In genomic region chr13:63682341-63682740, GRCm38 (mm10) we compare ENCODE assay signal across 22 mouse cellular contexts.
DNase-seq lines count a peak whose midpoint lies in the region; ATAC-seq and TF ChIP-seq lines count a peak whose summit lies in the region.
"Had no signal": no experiment of that assay in that cellular context is flagged by ENCODE, and none has a peak within 500 bp of the region (broad histone marks: within the 10 kb centered on the region; RNA-seq: fewer than 3 reads in every experiment).

No protein-coding gene starts in this region.

- no peaks in the 10 kb centered on the region for H3K36me3 ChIP-seq in limb, embryonic 14.5 days (ENCODE audit: control insufficient read depth, insufficient read depth, low read length)
- no peaks in the 10 kb centered on the region for H3K36me3 ChIP-seq in limb, embryonic 10.5 days
- H3K36me3 ChIP-seq: embryonic facial prominence, embryonic 13.5 days; forebrain, embryonic 12.5 days; heart, embryonic 15.5 days; hindbrain, embryonic 13.5 days had no signal

- H3K4me1 ChIP-seq in limb, embryonic 14.5 days (ENCODE audit: control insufficient read depth, insufficient read depth, low read length) = peaks cover 3% of the 10 kb centered on the region
- peaks cover 4% of the 10 kb centered on the region for H3K4me1 ChIP-seq in limb, embryonic 10.5 days
- H3K4me1 ChIP-seq: forebrain, embryonic 12.5 days; hindbrain, embryonic 13.5 days had no signal

- 57% methylated on average over 3 of the region's 4 CpGs for WGBS in limb, embryonic 14.5 days
- 47% methylated on average over 4 of the region's 4 CpGs for WGBS in limb, embryonic 10.5 days
- WGBS in large intestine, adult 2 months = 23% methylated on average over 4 of the region's 4 CpGs

- H3K27me3 ChIP-seq in limb, embryonic 14.5 days (ENCODE audit: control insufficient read depth, insufficient read depth, low read length) = no peaks in the 10 kb centered on the region
- H3K27me3 ChIP-seq in limb, embryonic 10.5 days (ENCODE audit: low read depth, poor library complexity, severe bottlenecking) = no peaks in the 10 kb centered on the region
- H3K27me3 ChIP-seq: embryonic facial prominence, embryonic 13.5 days; forebrain, embryonic 12.5 days; heart, embryonic 15.5 days; hindbrain, embryonic 13.5 days had no signal

- H3K4me2 ChIP-seq in limb, embryonic 14.5 days (replicated peaks; ENCODE audit: low read depth, low read length, severe bottlenecking) = no peak overlapping the region
- H3K4me2 ChIP-seq: embryonic facial prominence, embryonic 13.5 days; forebrain, embryonic 12.5 days; heart, embryonic 11.5 days; heart, embryonic 15.5 days; hindbrain, embryonic 13.5 days had no signal

- TF ChIP-seq POLR2A in limb, embryonic 14.5 days (IDR thresholded peaks at IDR 0.05; ENCODE audit: borderline replicate concordance, extremely low read depth, insufficient read depth, insufficient read length) = no peak

- ATAC-seq in limb, embryonic 14.5 days (ENCODE audit: low FRiP score, low read depth) = no peak
- ATAC-seq: activated CD4-positive, CD25-positive, alpha-beta regulatory T cell, adult 4 months; forebrain, postnatal 0 days had no signal

- H3K9ac ChIP-seq in limb, embryonic 14.5 days (ENCODE audit: low read depth, low read length, severe bottlenecking) = no peak overlapping the region
- H3K9ac ChIP-seq: embryonic facial prominence, embryonic 13.5 days; forebrain, embryonic 12.5 days; forebrain, postnatal 0 days; heart, embryonic 15.5 days; hindbrain, embryonic 13.5 days had no signal

- H3K4me3 ChIP-seq in limb, embryonic 14.5 days (replicated peaks; ENCODE audit: low read length) = no peak overlapping the region
- no peak overlapping the region for H3K4me3 ChIP-seq in limb, embryonic 10.5 days
- H3K4me3 ChIP-seq: embryonic facial prominence, embryonic 13.5 days; forebrain, embryonic 12.5 days; heart, adult 2 months; heart, embryonic 15.5 days; hindbrain, embryonic 13.5 days had no signal

- H3K27ac ChIP-seq in limb, embryonic 14.5 days (replicated peaks; ENCODE audit: low read depth, low read length) = no peak overlapping the region
- H3K27ac ChIP-seq in limb, embryonic 10.5 days = no peak overlapping the region
- H3K27ac ChIP-seq: embryonic facial prominence, embryonic 13.5 days; forebrain, embryonic 12.5 days; heart, adult 2 months; heart, embryonic 15.5 days; hindbrain, embryonic 13.5 days had no signal

- no peaks in the 10 kb centered on the region for H3K9me3 ChIP-seq in limb, embryonic 14.5 days (ENCODE audit: control insufficient read depth, low read length)
- no peaks in the 10 kb centered on the region for H3K9me3 ChIP-seq in limb, embryonic 10.5 days (replicated peaks)
- H3K9me3 ChIP-seq: embryonic facial prominence, embryonic 13.5 days; forebrain, embryonic 12.5 days; heart, embryonic 15.5 days; hindbrain, embryonic 13.5 days had no signal

- peak; percentile 54 for DNase-seq in limb, embryonic 14.5 days (ENCODE audit: low spot score)
- no peak for DNase-seq in limb, embryonic 10.5 days (ENCODE audit: low spot score)
- peak; percentile 18 for DNase-seq in lung, postnatal 25 days (ENCODE audit: low spot score)
- DNase-seq in lung, postnatal 10 days = no peak
- peak; percentile 44 for DNase-seq in ZHBTc4 (ENCODE audit: low read depth, low spot score)
- DNase-seq in large intestine, adult 2 months (ENCODE audit: low read depth, low spot score) = peak; percentile 14
- no peak for DNase-seq in kidney, postnatal 10 days
- DNase-seq in cerebellum, adult 11-12 months = no peak
- DNase-seq: adrenal gland, postnatal 14 days; cerebellum, adult 18-20 months; cerebellum, adult 9-11 months; cerebellum, postnatal 36 days; forebrain, postnatal 0 days; gastrocnemius, postnatal 14 days; heart, adult 2 months; heart, postnatal 14 days had no signal

Comparison
In these comparisons a context has a peak if more than half of its experiments do, and no peak if none do; other contexts are left out.
1. DNase-seq: peak in limb, embryonic 14.5 days (single experiment), lung, postnatal 25 days (single experiment), ZHBTc4 (single experiment) and large intestine, adult 2 months (single experiment); none in limb, embryonic 10.5 days (single experiment), lung, postnatal 10 days (single experiment), kidney, postnatal 10 days (single experiment) and cerebellum, adult 11-12 months (single experiment).